Mouse (Mus musculus): Measurements from ENCODE around the gene Parp8. TPM values are rescaled to one million over a fixed set of nuclear protein-coding genes. Genes with fewer than 3 reads are reported as not detected.

Parp8 gene
- polyA plus RNA-seq, 1 experiment from 2014 or later: 18.3 TPM

- Histone ChIP-seq H3K36me3 (ENCODE audit: control insufficient read depth, insufficient read depth, low read length) (no peaks in the 10 kb centered on the region), H3K9me3 (ENCODE audit: control insufficient read depth, low read length) (no peaks in the 10 kb centered on the region), H3K27ac (replicated peaks; ENCODE audit: low read depth, low read length) (no peak overlapping the region), H3K27me3 (ENCODE audit: control insufficient read depth, insufficient read depth, low read length) (no peaks in the 10 kb centered on the region), H3K4me3 (ENCODE audit: low read depth, low read length) (no peak overlapping the region), H3K4me1 (ENCODE audit: control insufficient read depth, insufficient read depth, low read length) (no peaks in the 10 kb centered on the region), H3K4me2 (ENCODE audit: low read depth, severe bottlenecking) (no peak overlapping the region), H3K9ac (ENCODE audit: low read length) (no peak overlapping the region)
- DNase-seq (ENCODE audit: low spot score) (no peak), ATAC-seq (ENCODE audit: insufficient number of reproducible peaks, low FRiP score, low TSS enrichment, low read depth) (no peak)
- WGBS: 93% methylated on average over 4 of the region's 4 CpGs
Measured at GRCm38 (mm10) chr13:116968906-116969305, 56.4 kb downstream of the Parp8 start.

GRCm38 (mm10) chr13:116967459-116967858 is 57.9 kb downstream of the Parp8 start:
- 87% methylated on average over 3 of the region's 3 CpGs for WGBS
- ATAC-seq (ENCODE audit: insufficient number of reproducible peaks, low FRiP score, low TSS enrichment, low read depth): no peak
- H3K9me3 ChIP-seq (ENCODE audit: control insufficient read depth, low read length): no peaks in the 10 kb centered on the region

DNA sequence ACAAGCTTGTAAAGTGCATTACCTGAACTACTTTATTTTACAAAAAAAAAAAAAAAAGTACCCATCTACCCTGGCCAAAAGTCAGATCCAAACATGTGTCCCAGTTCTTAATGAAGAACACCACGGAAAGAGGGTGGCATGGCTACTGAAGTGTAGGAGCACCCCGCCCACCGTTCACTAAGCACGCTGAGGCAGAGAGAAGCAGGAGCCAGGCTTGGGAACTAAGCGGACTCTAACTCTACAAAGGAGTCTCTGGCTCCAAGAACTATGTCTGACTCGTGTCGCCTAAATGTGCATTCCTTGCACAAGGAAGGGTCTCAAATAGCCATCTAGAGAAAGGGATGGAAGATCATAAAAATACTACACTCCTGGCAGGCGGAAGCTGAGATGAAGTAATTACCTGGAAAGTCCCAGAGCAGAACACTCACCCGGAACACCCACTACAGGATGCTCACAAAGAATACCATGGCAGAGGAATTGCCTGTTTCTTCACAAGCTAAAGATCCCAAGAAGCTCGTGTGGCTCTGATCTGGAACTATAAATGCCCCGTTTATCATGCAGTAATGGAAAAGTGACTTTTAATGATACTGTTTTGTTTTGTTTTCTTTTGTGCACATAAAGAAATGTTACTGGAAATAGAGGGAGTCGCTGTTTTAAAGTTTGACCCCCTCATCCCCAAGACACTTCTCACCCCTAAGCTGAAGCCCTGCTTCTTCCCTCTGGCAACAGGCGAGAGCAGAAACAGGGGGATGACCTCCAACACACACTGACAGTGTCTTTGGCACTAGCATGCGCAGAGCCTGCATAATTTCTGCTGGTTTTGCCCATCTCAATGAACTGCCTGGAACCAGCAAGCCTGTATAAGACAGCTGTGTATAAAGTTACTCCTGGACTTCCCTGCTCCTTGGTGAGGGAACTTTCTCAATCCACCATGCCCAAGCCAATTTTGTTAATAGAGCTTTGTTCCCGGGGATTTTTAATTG is 62.6 kb downstream of the Parp8 start:
- Histone ChIP-seq H3K4me2 (ENCODE audit: low read depth, severe bottlenecking) (no peak overlapping the region), H3K9me3 (ENCODE audit: control insufficient read depth, low read length) (no peaks in the 10 kb centered on the region), H3K27me3 (ENCODE audit: control insufficient read depth, insufficient read depth, low read length) (no peaks in the 10 kb centered on the region), H3K4me3 (ENCODE audit: low read depth, low read length) (no peak overlapping the region), H3K9ac (ENCODE audit: low read length) (no peak overlapping the region), H3K27ac (replicated peaks; ENCODE audit: low read depth, low read length) (no peak overlapping the region), H3K4me1 (ENCODE audit: control insufficient read depth, insufficient read depth, low read length) (peaks cover 6% of the 10 kb centered on the region; the same call in 1 of the 2 replicates), H3K36me3 (ENCODE audit: control insufficient read depth, insufficient read depth, low read length) (no peaks in the 10 kb centered on the region)
- ATAC-seq (ENCODE audit: insufficient number of reproducible peaks, low FRiP score, low TSS enrichment, low read depth): no peak
- DNase-seq (ENCODE audit: low spot score): no peak
- WGBS: 52% methylated on average over 15 of the region's 15 CpGs

More at GRCm38 (mm10) chr13:116967459-116967858, 57.9 kb downstream of the Parp8 start:
- DNase-seq (ENCODE audit: low spot score): no peak
- Histone ChIP-seq H3K27me3 (ENCODE audit: control insufficient read depth, insufficient read depth, low read length) (no peaks in the 10 kb centered on the region), H3K4me3 (ENCODE audit: low read depth, low read length) (no peak overlapping the region), H3K4me1 (ENCODE audit: control insufficient read depth, insufficient read depth, low read length) (peaks cover 4% of the 10 kb centered on the region; the same call in 1 of the 2 replicates), H3K27ac (replicated peaks; ENCODE audit: low read depth, low read length) (no peak overlapping the region), H3K4me2 (ENCODE audit: low read depth, severe bottlenecking) (no peak overlapping the region), H3K9ac (ENCODE audit: low read length) (no peak overlapping the region), H3K36me3 (ENCODE audit: control insufficient read depth, insufficient read depth, low read length) (no peaks in the 10 kb centered on the region)

GRCm38 (mm10) chr13:116958776-116959589 is 66.4 kb downstream of the Parp8 start:
- Histone ChIP-seq H3K4me1 (ENCODE audit: control insufficient read depth, insufficient read depth, low read length) (peaks cover 6% of the 10 kb centered on the region; the same call in 1 of the 2 replicates), H3K4me3 (ENCODE audit: low read depth, low read length) (no peak overlapping the region), H3K4me2 (ENCODE audit: low read depth, severe bottlenecking) (no peak overlapping the region), H3K9ac (ENCODE audit: low read length) (no peak overlapping the region), H3K27ac (replicated peaks; ENCODE audit: low read depth, low read length) (no peak overlapping the region), H3K36me3 (ENCODE audit: control insufficient read depth, insufficient read depth, low read length) (no peaks in the 10 kb centered on the region), H3K27me3 (ENCODE audit: control insufficient read depth, insufficient read depth, low read length) (no peaks in the 10 kb centered on the region), H3K9me3 (ENCODE audit: control insufficient read depth, low read length) (no peaks in the 10 kb centered on the region)
- ATAC-seq (ENCODE audit: insufficient number of reproducible peaks, low FRiP score, low TSS enrichment, low read depth): no peak
- no peak for DNase-seq (ENCODE audit: low spot score)
- 89% methylated on average over 7 of the region's 7 CpGs for WGBS

GRCm38 (mm10) chr13:116957577-116957976 is 67.8 kb downstream of the Parp8 start:
- H3K36me3 ChIP-seq (ENCODE audit: control insufficient read depth, insufficient read depth, low read length): no peaks in the 10 kb centered on the region
- DNase-seq (ENCODE audit: low spot score) (no peak), ATAC-seq (ENCODE audit: insufficient number of reproducible peaks, low FRiP score, low TSS enrichment, low read depth) (no peak)
- H3K9me3 ChIP-seq (ENCODE audit: control insufficient read depth, low read length): no peaks in the 10 kb centered on the region
- H3K4me1 ChIP-seq (ENCODE audit: control insufficient read depth, insufficient read depth, low read length): peaks cover 2% of the 10 kb centered on the region; the same call in 1 of the 2 replicates
- no peak overlapping the region for H3K4me3 ChIP-seq (ENCODE audit: low read depth, low read length)
- H3K27me3 ChIP-seq (ENCODE audit: control insufficient read depth, insufficient read depth, low read length): no peaks in the 10 kb centered on the region
- no peak overlapping the region for H3K4me2 ChIP-seq (ENCODE audit: low read depth, severe bottlenecking)
- 88% methylated on average over 3 of the region's 3 CpGs for WGBS
- no peak overlapping the region for H3K9ac ChIP-seq (ENCODE audit: low read length)
- no peak overlapping the region for H3K27ac ChIP-seq (replicated peaks; ENCODE audit: low read depth, low read length)

- DNase-seq (ENCODE audit: low spot score) (no peak), ATAC-seq (ENCODE audit: insufficient number of reproducible peaks, low FRiP score, low TSS enrichment, low read depth) (no peak)
- H3K4me3 ChIP-seq (ENCODE audit: low read depth, low read length): no peak overlapping the region
- no peak overlapping the region for H3K4me2 ChIP-seq (ENCODE audit: low read depth, severe bottlenecking)
- no peak overlapping the region for H3K27ac ChIP-seq (replicated peaks; ENCODE audit: low read depth, low read length)
- H3K36me3 ChIP-seq (ENCODE audit: control insufficient read depth, insufficient read depth, low read length): no peaks in the 10 kb centered on the region
- 94% methylated on average over 3 of the region's 3 CpGs for WGBS
- H3K4me1 ChIP-seq (ENCODE audit: control insufficient read depth, insufficient read depth, low read length): no peaks in the 10 kb centered on the region
- H3K27me3 ChIP-seq (ENCODE audit: control insufficient read depth, insufficient read depth, low read length): no peaks in the 10 kb centered on the region
- H3K9ac ChIP-seq (ENCODE audit: low read length): no peak overlapping the region
- no peaks in the 10 kb centered on the region for H3K9me3 ChIP-seq (ENCODE audit: control insufficient read depth, low read length)
Measured at GRCm38 (mm10) chr13:116951336-116951735, 74.0 kb downstream of the Parp8 start.

DNA sequence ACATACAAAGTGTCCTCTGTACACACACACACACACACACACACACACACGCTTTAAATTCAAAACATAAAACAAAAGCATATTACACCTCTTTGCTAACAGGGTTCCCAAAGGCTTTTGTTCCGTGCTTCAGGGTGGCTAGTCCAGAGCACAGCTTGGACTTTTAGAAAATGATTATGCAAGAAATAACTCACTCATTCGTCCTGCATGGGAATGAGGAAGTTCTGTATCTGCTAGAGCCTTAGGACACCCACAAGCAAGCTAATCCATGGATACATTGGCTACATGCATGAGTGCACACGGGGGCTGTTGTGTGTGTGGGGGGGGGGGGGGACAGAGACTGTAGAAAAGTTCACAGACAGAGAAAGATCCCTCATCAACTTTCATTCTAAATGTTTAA is 75.8 kb downstream of the Parp8 start:
- WGBS: 91% methylated on average over 4 of the region's 4 CpGs
- H3K27me3 ChIP-seq (ENCODE audit: control insufficient read depth, insufficient read depth, low read length): no peaks in the 10 kb centered on the region
- H3K36me3 ChIP-seq (ENCODE audit: control insufficient read depth, insufficient read depth, low read length): no peaks in the 10 kb centered on the region
- H3K9me3 ChIP-seq (ENCODE audit: control insufficient read depth, low read length): no peaks in the 10 kb centered on the region
- DNase-seq (ENCODE audit: low spot score) (no peak), ATAC-seq (ENCODE audit: insufficient number of reproducible peaks, low FRiP score, low TSS enrichment, low read depth) (no peak)
- H3K4me1 ChIP-seq (ENCODE audit: control insufficient read depth, insufficient read depth, low read length): no peaks in the 10 kb centered on the region
- H3K4me2 ChIP-seq (ENCODE audit: low read depth, severe bottlenecking): no peak overlapping the region
- H3K27ac ChIP-seq (replicated peaks; ENCODE audit: low read depth, low read length): no peak overlapping the region
- no peak overlapping the region for H3K4me3 ChIP-seq (ENCODE audit: low read depth, low read length)
- H3K9ac ChIP-seq (ENCODE audit: low read length): no peak overlapping the region

- Histone ChIP-seq H3K4me3 (ENCODE audit: low read depth, low read length) (no peak overlapping the region), H3K4me2 (ENCODE audit: low read depth, severe bottlenecking) (no peak overlapping the region)
- WGBS: 96% methylated on average over 6 of the region's 6 CpGs
Measured at GRCm38 (mm10) chr13:116949056-116949455, 76.3 kb downstream of the Parp8 start.

More at GRCm38 (mm10) chr13:116949056-116949455, 76.3 kb downstream of the Parp8 start:
- H3K9ac ChIP-seq (ENCODE audit: low read length): no peak overlapping the region
- no peaks in the 10 kb centered on the region for H3K4me1 ChIP-seq (ENCODE audit: control insufficient read depth, insufficient read depth, low read length)
- H3K9me3 ChIP-seq (ENCODE audit: control insufficient read depth, low read length): no peaks in the 10 kb centered on the region
- DNase-seq (ENCODE audit: low spot score) (no peak), ATAC-seq (ENCODE audit: insufficient number of reproducible peaks, low FRiP score, low TSS enrichment, low read depth) (no peak)
- H3K36me3 ChIP-seq (ENCODE audit: control insufficient read depth, insufficient read depth, low read length): no peaks in the 10 kb centered on the region
- no peaks in the 10 kb centered on the region for H3K27me3 ChIP-seq (ENCODE audit: control insufficient read depth, insufficient read depth, low read length)
- no peak overlapping the region for H3K27ac ChIP-seq (replicated peaks; ENCODE audit: low read depth, low read length)
